Mouse (Mus musculus) liver, adult 2 months (tissue): ENCODE results near the gene Ddt.

Source experiments
- CTCF ChIP-seq: fragments of 200-500 bp; IDR thresholded peaks from 2 replicates; pipeline ENCODE4 v1.5.1; 2011; ENCODE audit warnings: low read depth, low read length, control low read depth
- POLR2A ChIP-seq: fragments of 200-500 bp; IDR thresholded peaks from 2 replicates; pipeline ENCODE4 v1.6.1; 2011; ENCODE audit warnings: low read length, control low read depth; ENCODE audit not compliant: insufficient read depth; ENCODE audit errors: extremely low read depth

- TF ChIP-seq CTCF (no peak), POLR2A (no peak)
Measured at GRCm38 (mm10) chr10:75794880-75795279, 21.7 kb upstream of the Ddt start.
